Mouse (Mus musculus) intestine, postnatal 0 days (tissue): ENCODE measurements at regions not wholly inside any gene's neighbourhood (a gene's known extent, or its start where the extent isn't known, plus 50 kb on each side); places are given as distances from the start of the nearest gene placed in this dataset.

Experiments
- ATAC-seq: fragments of 200-750 bp; cut with Nextera tagmentation; 2 replicates; pipeline ENCODE4 v1.8.0; 2017; ENCODE audit warnings: mild to moderate bottlenecking, moderate TSS enrichment, moderate library complexity
- H3K27ac ChIP-seq: fragments of 300-500 bp; sonication (generic); 2 replicates; pipeline ENCODE4 v1.5.1; 2014; ENCODE audit warnings: mild to moderate bottlenecking, low read depth, low read length, moderate library complexity
- H3K27me3 ChIP-seq: fragments of 300-500 bp; sonication (generic); replicated peaks from 2 replicates; pipeline ENCODE4 v1.6.1; 2014; ENCODE audit warnings: low read length, mixed read lengths; ENCODE audit not compliant: control insufficient read depth, insufficient read depth
- H3K36me3 ChIP-seq: fragments of 300-500 bp; sonication (generic); 2 replicates; pipeline ENCODE4 v1.6.1; 2014; ENCODE audit warnings: mild to moderate bottlenecking, moderate library complexity; ENCODE audit not compliant: control insufficient read depth, insufficient read depth
- H3K4me1 ChIP-seq: fragments of 300-500 bp; sonication (generic); replicated peaks from 2 replicates; pipeline ENCODE4 v1.6.1; 2014; ENCODE audit warnings: antibody characterized with exemption, low read length, mixed read lengths; ENCODE audit not compliant: control insufficient read depth, insufficient read depth
- H3K4me2 ChIP-seq: fragments of 300-500 bp; sonication (generic); replicated peaks from 2 replicates; pipeline ENCODE4 v1.6.1; 2014; ENCODE audit warnings: low read depth, mild to moderate bottlenecking, moderate library complexity
- H3K4me3 ChIP-seq: fragments of 300-500 bp; sonication (generic); 2 replicates; pipeline ENCODE4 v1.5.1; 2014; ENCODE audit warnings: low read depth, low read length
- H3K9ac ChIP-seq: fragments of 300-500 bp; sonication (generic); 2 replicates; pipeline ENCODE4 v1.6.1; 2014; ENCODE audit warnings: mild to moderate bottlenecking, low read depth, low read length
- H3K9me3 ChIP-seq: fragments of 300-500 bp; sonication (generic); 2 replicates; pipeline ENCODE4 v1.6.1; 2016; ENCODE audit warnings: mixed run types; ENCODE audit not compliant: control insufficient read depth
- CTCF ChIP-seq: sonication (generic); IDR thresholded peaks from 2 replicates; pipeline ENCODE4 v1.5.1; 2016; ENCODE audit warnings: low read depth, mild to moderate bottlenecking, control low read depth, antibody characterized with exemption, moderate library complexity
- WGBS: fragments of 180-500 bp; shearing (Covaris S2); extraction: QIAGEN DNeasy Blood & Tissue Kit; methylation state at CpG from one replicate; pipeline ENCODE4 v1.1.7; 2014; 5-methylcytosine and 5-hydroxymethylcytosine counted together

DNA sequence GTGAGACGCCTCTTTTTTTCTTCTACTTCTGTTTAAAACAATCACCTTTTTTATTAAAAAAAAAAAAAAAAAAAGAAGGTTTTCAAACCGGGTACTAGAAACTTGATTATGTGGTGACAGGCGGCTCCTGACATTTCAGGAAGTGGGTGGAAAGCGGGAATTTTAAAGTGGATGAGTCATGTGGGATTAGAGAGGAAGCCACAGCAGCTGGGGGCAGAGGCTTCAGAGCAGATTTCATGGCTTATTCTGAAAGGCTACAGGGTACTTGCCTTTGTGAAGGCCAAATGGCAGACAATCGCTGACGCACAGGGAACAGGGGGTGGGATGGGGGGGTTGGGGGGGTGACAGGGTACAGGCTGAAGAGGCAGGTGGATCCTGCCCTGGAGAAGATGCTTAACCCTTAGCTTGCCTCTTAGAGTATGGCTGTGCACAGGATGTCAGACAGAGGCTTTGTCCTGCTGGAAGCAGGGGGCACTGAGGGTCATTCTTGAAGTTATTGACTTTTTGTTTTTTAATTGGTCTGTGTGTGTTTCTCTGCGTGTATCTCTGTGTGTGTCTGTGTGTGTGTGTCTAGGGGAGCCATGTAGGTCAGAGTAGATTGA, 81.4 kb upstream of the Zfp831 start:
- Histone ChIP-seq H3K4me2 (no peak overlapping the region), H3K9me3 (no peaks in the 10 kb centered on the region), H3K27ac (no peak overlapping the region), H3K36me3 (no peaks in the 10 kb centered on the region), H3K4me3 (no peak overlapping the region), H3K4me1 (no peaks in the 10 kb centered on the region), H3K27me3 (no peaks in the 10 kb centered on the region), H3K9ac (no peak overlapping the region)
- no peak for TF ChIP-seq CTCF
- no peak for ATAC-seq
- 51% methylated on average over 7 of the region's 7 CpGs for WGBS

DNA sequence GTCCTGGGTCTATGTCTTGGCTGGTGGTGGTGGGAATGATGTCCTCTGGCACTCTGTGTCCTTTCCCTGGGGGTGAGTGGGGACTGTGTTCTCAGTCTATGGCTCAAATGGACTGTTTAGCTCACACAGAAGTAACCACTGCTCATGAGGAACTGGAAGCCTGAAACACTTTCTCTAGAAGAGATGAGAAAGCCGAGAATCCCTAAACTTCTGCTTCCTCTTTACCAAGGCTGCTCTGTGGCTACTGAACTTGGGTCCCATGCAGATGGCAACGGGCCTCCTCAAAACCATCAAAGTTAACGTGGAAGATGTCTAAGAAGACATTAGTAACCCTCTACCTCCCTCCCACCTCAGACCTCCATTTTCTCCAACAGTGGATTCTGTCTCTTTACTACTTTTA, 79.4 kb upstream of the Zfp831 start:
- no peak for TF ChIP-seq CTCF
- Histone ChIP-seq H3K27me3 (no peaks in the 10 kb centered on the region), H3K27ac (no peak overlapping the region), H3K36me3 (no peaks in the 10 kb centered on the region), H3K4me3 (no peak overlapping the region), H3K4me1 (no peaks in the 10 kb centered on the region), H3K9me3 (no peaks in the 10 kb centered on the region), H3K4me2 (no peak overlapping the region), H3K9ac (no peak overlapping the region)
- 93% methylated on average over 3 of the region's 3 CpGs for WGBS
- ATAC-seq, result no peak

DNA sequence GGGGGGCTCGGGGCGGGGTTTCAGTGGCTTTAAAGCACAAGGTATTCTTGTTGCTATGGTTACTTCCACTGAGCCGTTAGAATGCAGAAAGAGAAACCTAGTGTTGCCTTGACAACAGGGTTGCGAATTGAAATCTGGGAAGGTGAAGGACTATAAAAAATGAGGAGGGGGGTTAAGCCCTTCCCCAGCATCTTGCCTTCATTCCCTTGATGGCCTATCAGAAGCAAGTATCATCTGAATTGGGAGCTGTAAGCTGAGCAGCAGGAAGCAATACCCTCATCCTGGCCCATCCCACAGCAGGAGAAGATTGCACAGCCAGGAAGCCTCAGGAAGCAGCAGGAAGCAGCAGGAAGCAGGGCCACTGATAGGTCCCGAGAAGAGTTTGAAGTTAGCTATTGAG, 78.5 kb upstream of the Zfp831 start:
- no peak for ATAC-seq
- H3K27ac ChIP-seq, result no peak overlapping the region
- H3K4me1 ChIP-seq, result no peaks in the 10 kb centered on the region
- no peak overlapping the region for H3K4me2 ChIP-seq
- no peak overlapping the region for H3K9ac ChIP-seq
- H3K27me3 ChIP-seq, result no peaks in the 10 kb centered on the region
- no peaks in the 10 kb centered on the region for H3K9me3 ChIP-seq
- no peaks in the 10 kb centered on the region for H3K36me3 ChIP-seq
- H3K4me3 ChIP-seq, result no peak overlapping the region
- 30% methylated on average over 5 of the region's 5 CpGs for WGBS
- no peak for TF ChIP-seq CTCF

DNA sequence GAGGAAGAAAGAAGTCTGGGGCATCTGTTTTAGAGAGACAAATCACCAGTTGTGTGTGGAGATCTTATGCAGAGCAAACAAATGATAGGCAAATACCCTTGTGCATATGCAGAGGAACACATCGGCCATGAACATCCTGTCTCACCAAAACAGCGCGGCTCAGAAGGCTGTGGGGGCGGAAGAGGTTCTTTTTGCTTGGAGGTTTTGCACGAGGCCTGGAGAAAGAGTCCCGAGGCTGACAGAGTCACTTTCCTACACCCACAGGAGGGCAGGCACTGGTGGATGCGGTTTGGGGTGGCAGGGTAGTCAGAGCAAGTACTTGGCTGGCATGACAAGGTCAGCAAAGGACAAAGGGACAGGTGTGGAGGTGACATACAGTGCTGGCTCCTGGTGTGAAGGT, 77.4 kb upstream of the Zfp831 start:
- Histone ChIP-seq H3K9me3 (no peaks in the 10 kb centered on the region), H3K27me3 (no peaks in the 10 kb centered on the region), H3K27ac (no peak overlapping the region), H3K4me3 (no peak overlapping the region), H3K36me3 (no peaks in the 10 kb centered on the region), H3K4me2 (no peak overlapping the region), H3K9ac (no peak overlapping the region), H3K4me1 (no peaks in the 10 kb centered on the region)
- ATAC-seq, result no peak
- WGBS, result 88% methylated on average over 7 of the region's 7 CpGs
- no peak for TF ChIP-seq CTCF

DNA sequence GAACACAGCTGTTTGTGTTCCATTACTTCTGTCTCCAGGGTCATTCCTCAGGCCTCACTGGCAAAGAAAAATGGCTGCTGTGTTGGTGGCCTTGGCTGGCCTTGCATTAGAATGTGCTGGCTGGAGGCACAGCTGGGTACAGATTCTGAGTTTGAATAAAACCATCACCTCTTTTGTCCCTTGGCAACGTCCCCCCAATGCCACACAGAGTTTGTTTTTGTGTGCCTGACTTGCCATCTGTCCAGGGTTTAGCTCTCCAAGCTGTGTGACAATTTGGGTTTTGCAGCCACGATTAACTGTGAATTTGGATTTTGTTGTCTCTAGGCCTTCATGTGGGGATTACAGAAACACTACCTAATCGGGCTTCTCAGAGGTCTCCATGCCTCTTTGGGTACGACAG, 76.6 kb upstream of the Zfp831 start:
- no peaks in the 10 kb centered on the region for H3K36me3 ChIP-seq
- no peaks in the 10 kb centered on the region for H3K4me1 ChIP-seq
- H3K27me3 ChIP-seq, result no peaks in the 10 kb centered on the region
- no peak for TF ChIP-seq CTCF
- H3K9me3 ChIP-seq, result no peaks in the 10 kb centered on the region
- WGBS, result 85% methylated on average over 4 of the region's 4 CpGs
- H3K4me2 ChIP-seq, result no peak overlapping the region
- no peak overlapping the region for H3K9ac ChIP-seq
- no peak for ATAC-seq
- no peak overlapping the region for H3K27ac ChIP-seq
- no peak overlapping the region for H3K4me3 ChIP-seq

DNA sequence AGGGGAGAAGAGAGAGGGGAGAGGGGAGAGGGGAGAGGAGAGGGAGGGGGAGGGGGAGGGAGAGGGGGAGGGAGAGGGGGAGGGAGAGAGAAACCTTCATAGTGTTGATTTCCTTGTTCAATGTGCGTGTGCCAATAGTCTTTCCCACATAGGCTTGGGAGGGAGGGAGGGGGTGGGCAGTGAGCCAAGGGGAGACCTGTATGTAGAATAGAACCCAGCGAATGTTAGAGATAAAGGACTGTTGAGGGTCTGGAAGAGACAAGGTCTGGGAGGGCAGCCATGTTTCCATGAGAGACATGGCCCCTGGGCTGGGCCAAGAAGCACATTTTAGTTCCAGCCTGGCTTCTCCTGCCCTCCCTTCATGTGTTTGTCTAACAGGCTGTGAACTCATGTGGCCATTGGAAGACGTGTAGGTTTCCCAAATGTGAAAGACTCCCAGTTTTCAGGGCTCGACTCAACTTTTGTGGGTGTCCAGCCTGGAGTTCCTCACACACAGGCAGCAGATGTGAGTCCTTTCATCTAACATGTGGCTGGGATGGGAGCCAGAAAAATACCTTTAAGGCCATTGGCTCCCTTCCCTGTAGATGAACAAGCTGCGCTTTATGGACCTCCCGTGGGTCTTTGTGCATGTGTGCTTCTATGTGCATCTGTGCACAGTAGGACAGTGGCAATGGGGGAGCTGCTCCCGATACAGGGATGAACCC, 68.4 kb upstream of the Zfp831 start:
- 75% methylated on average over 7 of the region's 7 CpGs for WGBS
- Histone ChIP-seq H3K27ac (no peak overlapping the region), H3K36me3 (no peaks in the 10 kb centered on the region), H3K4me1 (no peaks in the 10 kb centered on the region), H3K9ac (no peak overlapping the region), H3K4me3 (no peak overlapping the region), H3K9me3 (no peaks in the 10 kb centered on the region), H3K4me2 (no peak overlapping the region), H3K27me3 (no peaks in the 10 kb centered on the region)
- no peak for ATAC-seq
- TF ChIP-seq CTCF, result no peak
